Comparison of ENCODE assay signal across 30 mouse cellular contexts in genomic region chr9:83283249-83283648, GRCm38 (mm10).
A peak's percentile ranks its signal among the peaks of the same experiment; 100 is the strongest.
DNase-seq lines count a peak whose midpoint lies in the region; ATAC-seq and TF ChIP-seq lines count a peak whose summit lies in the region.
"Had no signal": no experiment of that assay in that cellular context is flagged by ENCODE, and none has a peak within 500 bp of the region (broad histone marks: within the 10 kb centered on the region; RNA-seq: fewer than 3 reads in every experiment).

No protein-coding gene starts in this region.

- ATAC-seq in kidney, embryonic 14.5 days (ENCODE audit: low FRiP score, low TSS enrichment), result peak; percentile 62
- ATAC-seq in kidney, embryonic 15.5 days (replicated peaks; ENCODE audit: low FRiP score), result no peak
- ATAC-seq in lung, embryonic 14.5 days (ENCODE audit: insufficient read depth), result 0 out of 2 replicates have a peak, but pooled peaks have one; percentile 11
- peak; percentile 89; the same call in 1 of the 2 replicates for ATAC-seq in limb, embryonic 13.5 days (ENCODE audit: low FRiP score, low read depth)
- ATAC-seq: CD4-positive, CD25-positive, alpha-beta regulatory T cell, adult 4 months; forebrain, embryonic 13.5 days; hindbrain, postnatal 0 days; intestine, embryonic 16.5 days; lung, postnatal 0 days had no signal

- H3K27me3 ChIP-seq in kidney, embryonic 14.5 days (ENCODE audit: control insufficient read depth, insufficient read depth, low read length), result no peaks in the 10 kb centered on the region
- H3K27me3 ChIP-seq in kidney, embryonic 15.5 days, result no peaks in the 10 kb centered on the region
- H3K27me3 ChIP-seq in lung, embryonic 14.5 days (ENCODE audit: insufficient read depth, low read length), result no peaks in the 10 kb centered on the region
- no peaks in the 10 kb centered on the region for H3K27me3 ChIP-seq in limb, embryonic 13.5 days
- H3K27me3 ChIP-seq: forebrain, embryonic 13.5 days; hindbrain, embryonic 12.5 days; neural tube, embryonic 15.5 days had no signal

- H3K4me1 ChIP-seq in kidney, embryonic 14.5 days (ENCODE audit: control insufficient read depth, insufficient read depth, low read length), result no peaks in the 10 kb centered on the region
- H3K4me1 ChIP-seq in kidney, embryonic 15.5 days, result 0 out of 2 replicates have a peak, but pooled peaks cover 6% of the 10 kb centered on the region
- H3K4me1 ChIP-seq in lung, embryonic 14.5 days (ENCODE audit: insufficient read depth), result no peaks in the 10 kb centered on the region
- H3K4me1 ChIP-seq in limb, embryonic 13.5 days, result peaks cover 18% of the 10 kb centered on the region
- H3K4me1 ChIP-seq: forebrain, embryonic 13.5 days; hindbrain, embryonic 12.5 days; neural tube, embryonic 15.5 days had no signal

- H3K36me3 ChIP-seq in kidney, embryonic 14.5 days (ENCODE audit: control insufficient read depth, insufficient read depth, low read length), result no peaks in the 10 kb centered on the region
- H3K36me3 ChIP-seq in kidney, embryonic 15.5 days, result no peaks in the 10 kb centered on the region
- no peaks in the 10 kb centered on the region for H3K36me3 ChIP-seq in lung, embryonic 14.5 days (ENCODE audit: insufficient read depth)
- no peaks in the 10 kb centered on the region for H3K36me3 ChIP-seq in limb, embryonic 13.5 days
- H3K36me3 ChIP-seq: heart, embryonic 10.5 days; hindbrain, embryonic 12.5 days; neural tube, embryonic 15.5 days had no signal

- no peak overlapping the region for H3K4me3 ChIP-seq in kidney, embryonic 14.5 days (ENCODE audit: low read length)
- H3K4me3 ChIP-seq in kidney, embryonic 15.5 days (replicated peaks), result no peak overlapping the region
- no peak overlapping the region for H3K4me3 ChIP-seq in lung, embryonic 14.5 days (ENCODE audit: low read depth, low read length)
- H3K4me3 ChIP-seq in limb, embryonic 13.5 days, result no peak overlapping the region
- H3K4me3 ChIP-seq: forebrain, embryonic 13.5 days; heart, embryonic 10.5 days; hindbrain, embryonic 12.5 days; layer of hippocampus, adult 2 months; left cerebral cortex, adult 2 months; neural tube, embryonic 15.5 days had no signal

- WGBS in kidney, embryonic 14.5 days, result 60% methylated on average over 8 of the region's 8 CpGs
- 49% methylated on average over 8 of the region's 8 CpGs for WGBS in kidney, embryonic 15.5 days
- 56% methylated on average over 8 of the region's 8 CpGs for WGBS in lung, embryonic 14.5 days
- 29% methylated on average over 8 of the region's 8 CpGs for WGBS in limb, embryonic 13.5 days

- H3K9ac ChIP-seq in kidney, embryonic 14.5 days (ENCODE audit: low read depth, low read length), result no peak overlapping the region
- H3K9ac ChIP-seq in kidney, embryonic 15.5 days, result no peak overlapping the region
- H3K9ac ChIP-seq in lung, embryonic 14.5 days, result no peak overlapping the region
- no peak overlapping the region for H3K9ac ChIP-seq in limb, embryonic 13.5 days
- H3K9ac ChIP-seq: forebrain, embryonic 13.5 days; hindbrain, embryonic 12.5 days; neural tube, embryonic 15.5 days had no signal

- H3K9me3 ChIP-seq in kidney, embryonic 14.5 days (ENCODE audit: control insufficient read depth, low read length), result no peaks in the 10 kb centered on the region
- 0 out of 2 replicates have a peak, but pooled peaks cover 3% of the 10 kb centered on the region for H3K9me3 ChIP-seq in kidney, embryonic 15.5 days (replicated peaks)
- no peaks in the 10 kb centered on the region for H3K9me3 ChIP-seq in lung, embryonic 14.5 days (ENCODE audit: low read depth, low read length)
- no peaks in the 10 kb centered on the region for H3K9me3 ChIP-seq in limb, embryonic 13.5 days
- H3K9me3 ChIP-seq: forebrain, embryonic 13.5 days; heart, embryonic 10.5 days; hindbrain, embryonic 12.5 days; neural tube, embryonic 15.5 days had no signal

- H3K4me2 ChIP-seq in kidney, embryonic 14.5 days (replicated peaks; ENCODE audit: low read depth, low read length), result no peak overlapping the region
- H3K4me2 ChIP-seq in kidney, embryonic 15.5 days, result no peak overlapping the region
- H3K4me2 ChIP-seq in lung, embryonic 14.5 days, result no peak overlapping the region
- peak overlapping the region; percentile 21 for H3K4me2 ChIP-seq in limb, embryonic 13.5 days (replicated peaks)
- H3K4me2 ChIP-seq: forebrain, embryonic 13.5 days; hindbrain, embryonic 12.5 days; liver, embryonic 11.5 days; neural tube, embryonic 15.5 days had no signal

- H3K27ac ChIP-seq in kidney, embryonic 14.5 days (ENCODE audit: low read depth, low read length), result no peak overlapping the region
- no peak overlapping the region for H3K27ac ChIP-seq in kidney, embryonic 15.5 days
- no peak overlapping the region for H3K27ac ChIP-seq in lung, embryonic 14.5 days (ENCODE audit: low read depth)
- H3K27ac ChIP-seq in limb, embryonic 13.5 days, result peak overlapping the region; percentile 74
- H3K27ac ChIP-seq: forebrain, embryonic 13.5 days; heart, embryonic 10.5 days; hindbrain, embryonic 12.5 days; hindbrain, postnatal 0 days; layer of hippocampus, adult 2 months; left cerebral cortex, adult 2 months; macrophage; neural tube, embryonic 15.5 days had no signal

- DNase-seq in lung, embryonic 14.5 days, result peak; percentile 44
- no peak for DNase-seq in lung, postnatal 36 days
- DNase-seq in spleen, postnatal 14 days (ENCODE audit: low spot score in 2 of 2), result no peak
- no peak for DNase-seq in cerebellum, postnatal 14 days
- DNase-seq: adrenal gland, postnatal 25 days; cerebellum, adult 8-10 months; cerebellum, postnatal 36 days; gastrocnemius, postnatal 25 days; heart, adult 11 months; heart, postnatal 36 days; kidney, postnatal 14 days; midbrain, embryonic 14.5 days; right cerebral cortex, postnatal 14 days; thymus, adult 2 months; thymus, postnatal 4 days had no signal

- no peak for TF ChIP-seq CTCF in lung, embryonic 14.5 days (IDR thresholded peaks at IDR 0.05; ENCODE audit: low read depth)
